Mouse (Mus musculus) cerebellum, postnatal 25 days (tissue): ENCODE data around the gene Mgat5.

ENCODE experiments used
- DNase-seq, 2 experiments: peaks; one replicate each; pipeline ENCODE4 v3.0.0; 2021; ENCODE audit warnings: mixed read lengths in 2 of 2

The Mgat5 gene

DNA sequence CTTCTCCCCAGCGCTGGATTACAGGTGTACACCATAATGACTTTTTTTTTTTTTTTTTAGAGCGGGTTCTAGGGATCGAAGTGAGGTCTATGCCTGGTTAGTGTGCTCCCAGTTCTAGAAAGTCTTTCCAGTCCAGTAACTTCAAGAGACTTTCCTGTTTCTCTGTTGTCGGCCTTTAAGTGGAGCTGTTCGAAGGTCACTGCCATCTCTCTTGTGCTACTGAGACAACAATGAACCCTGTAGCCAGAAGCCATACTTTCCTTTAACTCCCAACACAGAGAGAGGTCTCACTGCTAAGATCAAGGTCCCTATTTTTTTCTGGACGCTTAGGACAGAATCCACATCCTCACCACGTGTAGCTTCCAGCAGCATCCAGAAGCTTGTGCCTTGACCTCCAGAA is 13.4 kb downstream of the Mgat5 start:
- DNase-seq = no peak

DNA sequence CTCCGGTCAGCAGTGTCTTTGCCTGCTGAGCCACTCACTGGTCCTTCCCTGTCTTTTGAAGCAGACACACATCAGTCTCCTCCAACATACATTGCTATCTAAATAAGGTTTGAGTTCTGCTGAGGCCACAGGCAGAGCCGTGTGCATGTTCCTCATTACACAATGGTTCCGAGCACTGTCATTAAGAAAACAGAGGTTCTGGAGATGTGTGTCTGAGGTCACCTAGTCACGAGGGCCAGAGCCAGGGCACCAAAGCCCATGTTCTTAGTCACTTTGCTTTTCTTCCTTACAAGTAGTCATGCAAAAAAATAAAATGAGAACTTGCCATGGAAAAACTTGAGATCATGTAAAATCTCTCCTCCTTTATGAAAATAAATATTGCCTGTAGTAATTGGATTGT is 14.3 kb downstream of the Mgat5 start:
- no peak for DNase-seq

DNA sequence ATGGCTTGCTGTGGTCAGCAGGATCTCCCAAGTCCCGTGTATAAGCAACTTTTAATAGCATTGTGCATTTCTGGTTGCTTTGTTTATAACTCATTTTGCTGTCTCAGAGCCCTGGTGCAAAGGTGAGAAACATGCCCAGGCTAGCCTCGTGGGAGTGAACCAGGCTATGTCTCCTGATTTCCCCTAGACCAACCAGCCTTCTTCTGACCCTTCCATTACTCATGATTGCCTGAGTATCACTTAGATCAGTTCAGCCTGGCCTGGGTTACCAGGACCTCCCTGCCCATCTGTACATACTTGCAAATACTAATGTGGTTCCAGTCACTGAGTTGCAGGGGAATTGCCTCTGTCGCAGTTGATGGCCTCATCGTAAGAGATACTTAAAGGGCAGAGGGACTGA is 14.8 kb downstream of the Mgat5 start:
- no peak for DNase-seq

DNA sequence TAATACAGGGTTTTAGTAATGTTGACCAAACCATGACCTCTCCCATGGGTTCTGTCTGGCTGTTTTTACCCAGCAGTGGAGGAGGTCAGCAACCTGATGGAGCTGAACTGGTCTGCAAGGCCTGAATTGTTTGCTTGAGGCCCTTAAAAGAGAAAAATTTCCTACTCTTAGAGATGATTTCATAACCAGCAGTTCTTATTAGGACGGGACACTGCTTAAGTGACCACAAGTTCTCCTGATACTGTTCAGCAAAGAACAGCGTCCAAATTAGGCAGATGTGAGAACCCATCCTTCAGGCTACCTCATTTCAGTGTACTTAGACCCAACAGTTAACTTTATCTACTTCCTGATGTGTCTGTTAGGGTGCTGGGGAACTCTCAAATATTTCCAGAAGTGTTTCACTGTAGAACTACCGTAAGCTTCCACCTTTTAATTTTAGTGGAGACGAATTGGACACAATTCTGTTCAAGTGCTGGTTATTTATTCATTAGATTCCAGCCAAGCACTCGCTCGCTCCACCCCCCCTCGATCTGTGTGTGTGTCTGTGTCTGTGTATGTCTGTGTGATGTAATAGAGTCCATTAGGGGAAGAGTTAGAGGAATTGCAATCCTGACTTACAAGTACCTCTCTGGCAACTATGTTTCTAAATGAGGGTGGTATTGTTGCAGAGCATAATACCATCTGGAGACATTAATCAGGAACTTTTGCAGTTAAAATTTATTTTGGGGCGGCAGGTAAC is 17.4 kb downstream of the Mgat5 start:
- DNase-seq = no peak

DNA sequence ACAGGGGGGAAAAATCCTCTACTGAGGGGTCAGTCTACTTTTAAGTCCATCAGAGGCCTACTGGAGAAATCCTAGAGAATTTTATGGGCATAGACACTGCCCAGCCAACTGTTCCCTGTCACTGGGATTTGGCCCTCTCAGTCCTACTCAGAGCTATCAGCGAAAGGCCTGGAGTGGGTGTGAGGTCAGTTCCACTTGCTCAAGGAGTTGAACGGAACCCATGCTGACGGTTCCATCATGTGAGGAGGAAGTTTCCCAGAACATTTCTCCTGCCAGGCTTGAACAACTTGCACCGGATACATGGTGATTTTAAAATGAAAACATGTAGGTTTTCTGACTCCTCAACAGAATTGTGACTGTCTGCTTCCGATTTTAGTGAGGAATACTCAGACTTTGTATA is 20.2 kb downstream of the Mgat5 start:
- no peak for DNase-seq

DNA sequence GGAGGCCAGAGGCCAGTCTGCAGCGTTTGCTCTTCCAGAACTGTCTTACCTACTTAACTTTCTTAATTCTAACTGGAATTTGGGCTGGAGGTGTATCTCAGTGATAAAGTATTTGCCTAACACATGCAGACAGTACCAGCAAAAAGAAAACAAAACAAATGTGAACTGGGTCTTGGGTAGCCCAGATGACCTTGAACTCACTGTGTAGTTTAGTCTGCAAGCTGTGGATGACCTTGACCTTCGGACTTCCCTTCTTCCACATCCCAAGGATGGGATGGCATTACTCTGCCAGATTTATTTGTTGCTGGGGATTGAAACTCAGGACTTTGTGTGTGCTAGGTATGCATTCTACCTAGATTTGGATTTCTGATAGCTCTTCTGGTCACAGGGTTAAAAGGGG is 24.2 kb downstream of the Mgat5 start:
- no peak for DNase-seq

DNA sequence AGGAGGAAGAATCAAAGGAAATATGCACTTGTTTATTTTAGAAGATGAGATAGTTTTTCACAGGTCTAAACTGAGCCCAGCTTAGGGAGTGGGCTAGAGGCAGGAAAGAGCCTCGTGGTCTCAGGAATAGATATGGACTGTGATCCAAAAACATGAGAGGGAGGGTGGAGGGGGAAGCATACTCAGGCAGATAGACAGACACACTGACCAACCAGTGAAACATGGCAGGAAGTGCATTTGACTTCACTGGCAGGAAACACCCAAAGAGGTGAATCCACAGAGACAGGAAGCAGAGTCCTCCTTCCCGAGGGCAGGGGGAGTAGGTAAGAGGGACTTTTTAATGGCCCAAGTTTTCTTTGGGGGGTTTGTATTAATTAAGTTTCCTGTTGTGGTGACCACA is 25.7 kb downstream of the Mgat5 start:
- no peak for DNase-seq

DNA sequence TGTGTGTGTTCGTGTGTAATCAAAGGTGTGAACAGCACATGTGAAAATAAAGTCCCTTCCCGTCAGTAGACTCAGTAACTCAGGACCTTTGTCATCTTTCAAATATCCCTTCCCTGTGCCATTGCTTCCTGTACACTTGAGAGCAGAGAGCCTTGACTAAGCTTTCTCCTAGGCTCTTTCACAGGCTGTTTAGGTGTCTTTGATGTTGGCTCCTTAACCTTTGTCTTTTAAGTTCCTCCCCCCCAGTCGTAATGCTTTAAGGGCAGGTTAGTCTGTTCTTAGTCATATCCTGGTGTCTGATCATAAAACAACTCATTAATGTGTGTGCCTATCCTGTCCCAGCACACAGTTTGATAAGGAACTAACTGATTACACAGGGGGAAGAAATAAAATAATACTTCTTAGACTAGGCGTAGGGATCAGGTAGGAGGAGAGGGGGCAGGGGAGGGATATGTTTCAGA is 28.4 kb downstream of the Mgat5 start:
- DNase-seq = no peak

DNA sequence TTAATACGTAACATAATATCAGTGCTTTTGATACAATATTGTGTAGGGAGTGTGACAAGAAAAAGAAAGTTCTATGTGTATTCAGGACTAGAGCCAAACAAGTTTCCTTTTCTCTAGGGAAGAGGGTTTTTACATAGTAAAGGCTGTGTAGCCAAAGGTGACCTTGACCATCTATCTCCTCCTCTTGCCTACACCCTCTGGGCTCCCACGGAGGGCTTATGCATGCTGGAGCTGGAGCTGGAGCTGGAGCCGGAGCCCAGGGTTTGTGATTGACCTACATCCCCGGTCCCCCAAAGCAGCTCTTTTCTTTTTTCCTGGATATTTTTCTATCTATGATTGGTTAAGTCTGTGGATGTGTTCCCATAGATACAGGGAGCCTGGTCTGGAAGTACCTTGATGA is 30.3 kb downstream of the Mgat5 start:
- no peak for DNase-seq

DNA sequence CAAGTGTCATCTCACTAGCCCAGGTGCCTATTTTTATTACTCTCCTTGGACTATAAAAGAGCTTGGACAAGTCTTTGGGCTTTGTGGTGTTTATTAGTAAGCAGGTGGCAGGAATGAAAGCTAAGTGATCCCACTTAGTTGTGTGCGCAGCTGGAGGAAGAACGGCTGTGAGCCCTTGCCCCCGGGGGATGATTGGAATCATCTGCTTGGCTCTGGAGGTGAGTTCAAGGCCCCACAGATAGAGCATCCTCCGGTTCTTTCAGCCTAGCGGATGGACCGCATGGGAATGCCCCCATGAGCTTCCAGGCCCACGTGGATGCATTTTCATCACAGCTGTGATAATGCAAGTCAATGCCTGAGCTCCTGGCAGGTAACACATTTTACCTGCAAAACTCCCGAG is 31.6 kb downstream of the Mgat5 start:
- DNase-seq = no peak

DNA sequence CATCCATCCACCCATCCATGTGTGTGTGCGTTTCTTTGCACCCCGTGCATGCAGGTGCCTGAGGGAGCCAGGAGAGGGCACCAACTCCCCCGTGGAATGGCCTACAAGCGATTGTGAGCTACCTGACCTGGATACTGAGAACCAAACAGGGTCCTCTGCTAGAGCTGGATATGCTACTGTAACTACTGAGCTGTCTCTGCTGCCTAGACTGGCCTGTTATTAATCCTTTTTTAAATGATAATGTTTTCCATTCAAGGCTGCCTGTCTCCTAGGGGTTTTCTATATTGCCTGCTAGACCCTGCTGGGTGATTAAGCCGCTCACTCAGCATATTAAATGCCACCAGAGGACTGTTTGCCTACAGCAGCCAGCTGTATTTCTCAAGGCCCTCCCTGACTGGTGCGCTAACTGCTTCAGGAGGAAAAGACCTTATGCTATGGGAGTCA is 34.1 kb downstream of the Mgat5 start:
- no peak for DNase-seq

DNA sequence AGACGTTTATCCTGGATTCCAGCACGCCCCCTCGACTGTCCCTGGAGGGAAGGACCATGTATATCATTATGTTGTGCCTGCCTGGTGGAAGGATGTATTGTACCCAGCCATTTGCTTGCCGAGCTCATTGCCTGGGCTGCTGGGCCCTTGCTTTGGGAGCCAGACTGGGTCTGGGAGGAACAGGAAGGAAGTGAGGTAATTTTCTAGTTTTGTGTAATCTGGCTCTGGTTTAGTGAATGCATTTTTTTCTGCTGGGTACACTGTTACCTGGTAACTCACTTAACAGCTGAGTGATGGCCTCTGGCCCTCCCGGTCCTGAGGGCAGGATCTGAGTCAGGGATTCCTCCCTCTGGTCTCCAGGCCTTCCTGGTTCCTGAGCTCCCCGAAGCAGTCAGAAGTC is 35.1 kb downstream of the Mgat5 start:
- no peak for DNase-seq

DNA sequence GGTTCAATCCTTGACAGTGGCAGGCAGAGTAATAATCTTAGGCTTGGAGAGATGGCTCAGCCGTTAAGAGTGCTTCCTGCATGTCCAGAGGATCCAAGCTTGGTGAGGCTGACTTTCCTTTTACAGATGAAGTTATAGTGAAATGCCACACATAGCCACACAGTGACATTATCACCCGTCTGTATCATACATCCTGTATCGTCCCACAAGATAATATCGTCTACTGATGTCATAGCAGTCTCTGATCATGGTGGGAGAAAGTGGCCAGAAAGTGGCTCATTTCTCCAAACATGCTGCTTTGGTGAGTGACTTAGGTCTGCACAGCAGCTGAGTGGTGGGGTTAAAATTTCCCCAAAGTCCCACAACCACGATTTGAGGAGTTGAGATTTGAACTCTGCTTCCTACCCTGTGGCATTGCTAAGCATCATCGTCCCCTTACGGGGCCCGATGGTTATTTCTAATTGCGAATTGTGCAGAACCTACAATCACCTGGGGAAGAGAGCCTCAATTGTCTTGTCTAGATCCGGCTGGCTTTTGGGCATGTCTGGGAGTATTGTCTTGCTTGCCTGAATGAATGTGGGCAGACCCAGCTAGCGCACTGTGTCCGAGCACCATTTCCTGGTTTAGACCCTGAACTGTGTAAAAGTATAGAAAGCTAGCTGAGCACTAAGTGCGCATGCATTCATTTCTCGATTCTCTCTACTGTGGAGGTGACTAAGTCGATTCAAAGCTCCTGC is 37.5 kb downstream of the Mgat5 start:
- no peak for DNase-seq

DNA sequence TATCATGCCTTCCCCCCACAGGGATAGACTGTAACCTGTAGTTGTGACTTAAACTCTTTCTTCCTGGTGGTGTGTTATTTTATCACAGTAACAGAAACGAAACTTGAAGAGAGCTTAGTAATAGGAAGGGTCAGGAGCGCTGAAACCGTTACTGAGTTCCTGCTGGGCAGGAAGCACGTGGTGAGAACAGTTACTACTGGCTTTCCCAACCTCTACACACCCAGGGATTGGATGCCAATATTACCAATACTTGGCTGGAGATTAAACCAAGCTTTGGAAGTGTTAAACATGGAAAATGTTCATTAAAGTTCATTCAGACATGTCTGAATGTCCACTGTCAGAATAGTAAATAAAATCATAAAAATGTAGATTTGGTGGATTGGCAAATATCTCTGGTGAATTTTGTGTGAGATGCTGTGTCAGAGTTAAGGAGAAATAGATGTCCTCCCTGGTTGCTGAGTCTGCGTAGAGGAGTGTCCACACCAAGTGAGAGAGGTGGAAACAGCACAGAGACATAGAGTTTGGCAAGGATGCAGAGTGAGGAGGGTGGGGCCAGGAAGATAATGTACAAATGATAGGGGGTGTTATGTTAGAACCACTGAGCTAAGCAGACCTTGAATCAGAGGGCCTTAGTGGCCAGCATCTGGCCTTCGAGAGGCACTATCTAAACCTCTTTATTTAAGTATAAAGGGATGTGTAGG is 38.2 kb downstream of the Mgat5 start:
- DNase-seq = no peak

DNA sequence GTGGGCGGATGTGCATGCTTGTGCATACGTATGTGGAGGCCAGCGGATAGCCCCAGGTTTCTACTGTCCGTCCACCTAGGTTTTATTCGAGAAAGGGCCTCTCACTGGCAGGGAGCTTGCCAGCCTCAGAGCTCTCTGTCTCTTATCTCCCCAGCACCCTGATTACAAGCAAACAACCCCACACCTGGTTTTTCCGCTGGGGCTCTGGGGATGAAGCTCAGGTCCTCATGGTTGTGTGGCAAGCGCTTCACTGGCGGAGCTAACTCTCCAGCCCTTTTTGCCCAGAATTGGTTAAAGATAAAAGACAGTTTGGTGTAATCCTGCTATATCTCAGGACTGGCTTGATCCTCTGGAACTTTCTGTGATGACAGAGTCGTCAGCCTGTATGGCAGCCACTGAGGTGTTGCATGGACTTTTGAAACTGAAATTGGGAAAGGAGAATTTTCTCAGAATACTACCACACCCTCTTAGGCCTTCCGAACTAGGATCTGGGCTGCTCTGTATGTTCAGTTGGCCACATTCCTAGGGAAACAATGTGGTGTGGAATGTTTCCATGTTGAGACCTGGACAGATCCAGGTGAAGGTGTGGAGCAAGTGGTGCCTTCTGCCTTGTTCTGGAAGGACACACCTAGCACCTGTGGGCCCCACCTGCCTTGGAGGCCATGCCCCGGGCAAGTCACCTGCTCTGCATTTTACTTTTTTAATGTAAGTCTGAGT is 39.4 kb downstream of the Mgat5 start:
- DNase-seq = no peak

DNA sequence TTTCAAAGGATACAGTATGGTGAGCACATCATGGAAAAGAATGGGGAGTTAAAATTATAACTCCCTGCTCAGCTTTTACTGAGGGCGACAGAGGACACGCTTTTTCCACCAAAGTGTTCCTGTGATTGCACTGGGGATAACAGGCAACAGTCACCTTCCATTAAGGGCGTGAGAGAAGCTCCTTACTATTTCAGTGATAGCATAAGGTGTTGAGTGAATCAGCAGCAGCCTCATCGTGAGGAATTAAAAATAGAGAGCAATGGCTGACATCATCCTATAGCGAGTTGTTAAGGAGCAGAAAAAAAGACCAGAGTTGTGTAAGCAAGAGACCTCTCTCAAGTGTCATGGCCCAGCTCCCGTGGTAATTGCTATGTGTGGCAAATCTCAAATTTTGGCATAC is 41.3 kb downstream of the Mgat5 start:
- DNase-seq = no peak

DNA sequence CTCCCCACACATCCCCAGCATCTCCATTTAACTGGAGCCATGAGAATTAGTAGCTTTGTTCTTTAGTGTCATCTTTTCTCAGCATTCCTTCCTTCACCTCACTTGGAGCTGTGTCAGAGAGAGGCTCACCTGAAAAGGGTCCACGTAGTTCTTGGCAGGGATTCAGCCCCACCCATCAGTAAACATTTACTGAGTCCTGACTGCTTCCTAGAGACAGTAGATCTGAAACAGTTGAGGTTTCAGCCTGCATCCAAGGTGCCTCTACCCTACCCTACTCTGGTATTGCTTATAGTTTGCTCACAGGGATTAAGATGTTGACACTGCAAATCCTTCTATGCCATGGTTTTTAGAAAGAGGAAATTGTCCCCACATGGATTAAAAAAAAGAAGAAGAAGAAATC is 43.6 kb downstream of the Mgat5 start:
- no peak for DNase-seq

DNA sequence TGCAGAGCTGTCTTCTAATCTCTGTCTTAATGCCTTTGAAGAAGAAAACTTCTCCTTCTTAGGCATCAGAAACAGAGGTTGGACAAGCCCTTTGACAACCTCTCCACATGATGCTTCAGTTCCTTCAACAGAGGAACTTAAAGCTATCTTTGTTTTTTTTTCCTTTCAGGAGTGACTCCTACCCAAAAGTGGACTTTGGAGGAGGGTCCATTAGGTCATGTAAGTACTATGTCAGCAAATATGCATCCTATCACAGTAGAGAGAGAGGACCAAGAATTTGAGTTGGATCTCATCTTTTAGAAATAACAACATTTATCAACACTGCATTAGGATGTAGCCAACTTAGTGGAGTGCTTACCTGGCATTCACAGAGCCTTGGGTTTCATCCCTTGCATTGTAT is 44.8 kb downstream of the Mgat5 start:
- DNase-seq = no peak

DNA sequence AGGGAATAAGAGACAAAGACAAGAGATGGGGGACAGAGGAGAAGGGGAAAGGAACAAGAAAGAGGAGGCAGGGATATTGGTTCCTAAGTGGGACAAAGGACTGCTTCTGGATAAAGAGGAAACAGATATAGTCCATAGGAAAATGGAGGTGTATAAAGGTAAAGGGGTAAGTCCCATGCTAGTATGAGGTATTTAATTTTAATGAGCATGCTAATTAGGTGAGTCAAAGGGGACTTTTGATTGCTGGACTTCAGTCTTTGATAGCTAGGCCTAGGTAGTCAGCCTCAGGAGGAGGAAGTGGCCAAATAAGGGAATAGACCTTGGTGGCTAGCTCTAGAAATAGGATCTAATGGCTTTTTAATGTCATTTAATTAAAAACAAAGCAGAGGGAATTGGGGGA is 45.5 kb downstream of the Mgat5 start:
- DNase-seq = no peak

DNA sequence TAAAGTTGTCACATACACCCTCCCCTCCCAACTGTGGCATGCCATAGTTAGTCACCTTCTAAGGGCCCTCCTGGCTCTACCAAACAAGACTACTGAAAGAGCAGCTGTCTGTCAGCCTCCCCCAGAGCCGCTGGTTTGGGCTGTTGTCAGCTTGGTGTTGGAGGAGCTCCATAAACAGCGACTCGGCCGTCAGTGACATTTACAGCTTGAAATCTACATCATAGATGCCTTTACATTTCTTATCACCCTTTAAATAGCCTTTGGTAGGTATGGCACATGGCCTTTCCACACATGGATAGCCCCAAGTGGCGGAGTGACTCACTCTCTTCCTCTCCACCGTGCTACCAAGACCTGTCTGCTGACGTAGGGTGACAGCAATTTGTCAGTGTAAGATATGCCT is 46.9 kb downstream of the Mgat5 start:
- DNase-seq = no peak

DNA sequence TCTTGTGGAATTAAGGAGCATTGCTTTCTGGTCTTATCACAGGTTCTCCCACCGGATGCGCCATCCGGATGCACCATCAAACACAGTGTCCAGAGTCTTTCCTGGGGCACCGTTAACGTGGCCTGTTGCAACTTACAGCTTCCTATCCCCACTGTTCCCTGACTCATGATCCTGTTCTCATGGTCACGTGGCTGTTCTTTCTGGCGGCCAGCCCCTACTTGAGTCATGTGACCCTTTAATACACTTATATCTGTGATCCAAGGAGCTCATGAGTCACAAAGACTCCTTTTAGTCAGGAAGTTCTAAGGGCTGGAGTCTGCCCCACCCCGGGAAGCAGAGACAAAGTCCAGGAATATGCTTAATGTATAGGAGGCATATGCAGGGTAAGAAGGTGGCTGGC is 52.2 kb downstream of the Mgat5 start:
- no peak for DNase-seq

DNA sequence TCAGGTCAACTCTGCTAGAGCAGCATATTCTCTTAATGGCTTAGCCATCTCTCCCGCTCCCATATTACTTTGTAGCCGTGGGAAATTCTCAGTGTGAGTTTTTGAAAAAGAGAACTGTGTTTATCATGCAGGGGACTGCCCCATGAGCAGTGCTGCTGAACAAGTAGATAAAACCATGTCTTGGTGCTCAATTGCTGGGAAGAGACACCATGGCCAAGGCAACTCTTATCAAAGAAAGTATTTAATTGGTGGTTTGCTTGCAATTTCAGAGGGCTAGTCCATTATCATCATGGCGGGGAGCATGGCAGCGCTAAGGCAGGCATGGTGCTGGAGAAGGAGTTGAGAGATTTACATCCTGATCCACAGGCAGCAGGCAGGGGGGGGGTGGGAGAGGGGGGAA is 54.9 kb downstream of the Mgat5 start:
- DNase-seq = no peak

DNA sequence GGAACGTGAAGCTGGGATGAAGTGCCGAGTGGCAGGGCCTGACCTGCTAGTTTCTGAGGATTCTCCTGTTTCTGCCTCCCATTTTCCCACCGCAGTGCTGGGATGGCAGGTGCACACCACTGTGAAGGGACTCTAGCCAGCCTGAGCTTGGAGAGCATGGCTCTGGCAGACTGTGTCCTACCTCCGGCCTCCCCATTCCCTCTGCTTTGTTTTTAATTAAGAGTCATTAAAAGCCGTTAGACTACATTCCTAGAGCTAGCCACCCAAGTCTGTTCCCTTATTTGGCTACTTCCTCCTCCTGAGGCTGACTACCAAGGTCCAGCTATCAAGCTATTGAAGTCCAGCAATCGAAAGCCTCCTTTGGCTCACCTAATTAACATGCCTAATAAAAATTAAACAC is 56.2 kb downstream of the Mgat5 start:
- peak in 1 of 2 experiments; percentile 34 for DNase-seq
